Mouse (Mus musculus) lung, postnatal 4 days (tissue): ENCODE results near the gene Gxylt2.

Source experiments
- DNase-seq, 2 experiments: peaks; one replicate each; pipeline ENCODE4 v3.0.0; 2021

The Gxylt2 gene

DNA sequence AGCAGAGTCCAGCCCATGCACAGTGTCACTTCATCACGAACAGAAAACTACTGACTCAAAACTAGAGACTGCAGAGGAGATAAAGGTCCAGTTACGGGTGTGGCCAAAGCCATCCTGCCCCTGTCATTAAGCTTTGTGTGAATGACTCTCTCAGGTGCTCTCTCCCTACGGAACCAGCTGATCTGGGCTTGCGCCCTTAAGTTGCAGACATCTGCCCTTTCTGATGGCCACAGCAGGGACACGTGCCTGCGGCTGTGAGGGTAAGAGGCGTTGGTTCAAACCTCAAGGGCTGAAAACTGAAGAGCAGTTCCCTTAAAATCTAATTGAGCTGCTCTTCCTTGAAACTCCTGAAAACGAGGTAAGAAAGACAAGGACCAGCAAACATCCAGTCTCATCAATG lies 12.3 kb downstream of the Gxylt2 start:
- DNase-seq: no peak

DNA sequence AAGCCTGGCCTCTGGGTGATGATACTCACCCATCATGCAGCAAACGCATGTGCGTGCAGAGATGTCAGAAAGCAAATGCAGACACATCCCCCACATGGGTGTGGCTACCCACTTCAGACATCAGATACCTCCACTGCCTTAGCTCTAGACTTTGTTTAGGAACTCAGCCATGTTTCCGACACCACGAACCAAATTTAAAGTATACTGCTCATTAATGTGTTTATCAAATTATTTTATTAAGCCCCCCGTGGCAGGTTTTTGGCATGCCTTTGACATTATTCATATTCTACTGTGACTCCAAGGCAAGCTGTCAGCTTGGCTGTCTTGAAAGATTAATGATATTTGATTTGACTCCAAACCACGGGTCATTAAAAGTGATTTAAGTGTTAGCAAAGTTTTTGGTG lies 15.6 kb downstream of the Gxylt2 start:
- DNase-seq: no peak

DNA sequence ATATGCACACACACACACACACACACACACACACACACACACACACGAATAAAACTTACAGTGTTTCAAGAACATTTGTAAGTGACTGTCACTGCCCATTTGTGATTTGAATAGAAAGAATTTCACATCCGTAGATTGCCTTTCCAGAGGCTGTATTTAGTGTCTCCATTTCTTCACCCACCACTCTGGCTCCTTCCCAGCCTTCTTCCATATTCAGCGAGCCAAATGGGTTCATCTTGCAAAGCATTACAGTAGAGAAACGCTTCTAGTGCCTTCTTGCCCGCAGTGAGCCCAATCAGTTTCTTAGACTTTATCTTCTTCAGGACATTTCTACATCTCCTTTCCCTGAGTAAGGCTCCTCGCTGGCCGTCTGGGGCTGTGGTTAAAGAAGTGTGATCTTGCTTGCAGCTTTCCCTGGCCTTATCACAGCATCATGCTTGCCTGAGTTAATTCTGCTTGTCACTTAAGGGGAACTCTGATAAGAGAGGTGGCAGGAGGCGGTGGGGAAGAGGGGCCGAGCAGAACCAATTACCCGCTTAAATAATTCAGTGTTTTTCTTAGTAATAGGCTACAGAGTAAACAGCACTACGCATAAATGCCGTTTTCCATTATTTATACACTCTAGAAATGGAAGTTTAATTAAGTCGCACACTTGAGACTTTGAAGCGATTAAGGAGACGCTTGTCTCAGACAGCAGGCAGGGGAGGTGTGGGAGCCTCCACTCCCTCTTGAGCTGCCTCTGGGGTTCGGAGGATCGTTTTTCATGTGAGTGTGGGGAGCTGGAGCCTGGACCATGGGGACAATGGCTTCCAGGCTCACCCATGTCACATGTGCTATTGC lies 16.6 kb downstream of the Gxylt2 start:
- no peak for DNase-seq

DNA sequence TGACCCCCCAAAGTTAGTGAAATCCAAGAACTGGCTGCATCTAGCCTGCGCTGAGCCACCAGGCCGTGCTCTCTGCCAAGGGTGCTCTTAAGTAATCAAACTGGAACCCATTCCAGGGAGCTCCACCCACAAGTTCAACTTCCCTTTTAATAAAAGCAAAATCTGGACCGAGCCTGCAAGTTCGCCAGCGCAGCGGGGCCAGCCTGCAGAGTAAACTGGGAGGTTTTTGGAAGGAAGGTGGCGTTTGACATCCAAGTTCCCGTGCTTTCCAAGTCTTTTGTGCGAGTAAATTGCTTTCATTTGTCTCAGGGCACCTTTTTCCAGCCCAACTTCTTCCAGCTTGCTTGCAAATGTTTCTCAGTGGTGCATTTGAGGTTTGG lies 27.5 kb downstream of the Gxylt2 start:
- DNase-seq: peak; percentile 51 to 76

DNA sequence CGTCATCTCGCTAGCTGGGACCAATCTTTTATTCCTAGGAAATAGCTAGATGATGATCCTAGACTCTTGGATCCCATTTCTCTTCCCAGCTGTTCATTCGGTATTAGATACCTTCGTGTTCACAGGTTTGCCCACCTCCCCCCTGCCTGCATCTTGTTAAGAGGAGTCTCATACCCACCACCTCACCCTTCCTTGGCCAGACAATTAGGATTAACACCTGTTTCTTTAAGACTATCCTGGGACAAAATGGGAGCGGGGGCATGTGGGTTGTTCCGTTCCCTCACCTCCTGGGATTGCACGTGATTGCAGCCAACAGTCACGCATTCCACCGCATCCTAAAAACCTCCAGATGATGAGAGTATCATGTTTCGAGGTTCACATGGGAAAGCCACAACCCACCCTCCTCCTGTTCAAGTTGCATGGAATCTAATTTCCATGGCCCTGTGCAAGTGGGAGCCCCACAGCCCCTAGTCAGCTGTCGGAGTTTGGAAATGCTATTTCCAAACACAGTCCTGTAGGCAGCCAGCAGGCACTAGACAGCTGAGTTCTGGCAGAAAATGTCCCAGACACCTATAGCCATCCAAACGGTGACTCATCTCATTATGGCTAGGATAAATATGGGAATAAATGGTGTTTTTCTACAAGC lies 28.0 kb downstream of the Gxylt2 start:
- DNase-seq: peak; percentile 28 to 62

DNA sequence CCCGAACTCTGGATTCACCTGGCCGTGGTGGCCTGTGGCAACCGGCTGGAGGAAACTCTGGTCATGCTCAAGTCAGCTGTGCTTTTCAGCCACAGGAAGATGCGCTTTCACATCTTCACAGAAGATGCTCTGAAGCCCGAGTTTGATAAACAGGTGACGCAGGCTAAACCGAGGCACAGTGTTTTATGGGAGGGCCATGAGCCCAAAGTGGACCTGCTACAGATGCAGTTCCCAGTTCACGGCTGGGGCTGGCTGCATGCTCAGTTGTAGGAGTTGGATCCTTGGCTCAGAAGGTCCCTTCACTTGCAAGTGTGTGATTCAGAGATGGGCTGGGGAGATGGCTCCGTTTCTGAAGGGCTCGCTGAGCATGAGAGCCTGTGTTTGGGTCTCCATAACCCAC lies 28.7 kb downstream of the Gxylt2 start:
- no peak for DNase-seq

DNA sequence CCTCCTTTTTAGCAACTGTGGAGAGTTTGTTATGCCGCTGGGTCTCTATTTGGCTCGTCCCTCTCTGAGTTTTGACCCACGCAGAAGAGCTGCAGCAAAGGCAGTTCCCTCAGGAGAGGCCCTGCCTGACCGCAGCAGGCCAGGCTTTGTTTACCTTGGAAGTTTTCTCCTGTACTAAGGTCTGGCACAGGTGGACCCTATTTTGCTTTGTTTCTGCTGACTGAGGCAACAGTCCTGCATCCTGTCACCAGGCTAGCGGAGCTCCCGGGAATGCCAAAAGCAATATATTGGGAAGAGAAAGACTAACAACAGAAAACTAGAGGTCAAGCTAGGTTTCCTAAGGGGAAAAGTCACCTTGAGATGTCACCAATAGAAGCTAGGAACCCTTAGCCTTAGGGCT lies 29.8 kb downstream of the Gxylt2 start:
- DNase-seq: no peak

DNA sequence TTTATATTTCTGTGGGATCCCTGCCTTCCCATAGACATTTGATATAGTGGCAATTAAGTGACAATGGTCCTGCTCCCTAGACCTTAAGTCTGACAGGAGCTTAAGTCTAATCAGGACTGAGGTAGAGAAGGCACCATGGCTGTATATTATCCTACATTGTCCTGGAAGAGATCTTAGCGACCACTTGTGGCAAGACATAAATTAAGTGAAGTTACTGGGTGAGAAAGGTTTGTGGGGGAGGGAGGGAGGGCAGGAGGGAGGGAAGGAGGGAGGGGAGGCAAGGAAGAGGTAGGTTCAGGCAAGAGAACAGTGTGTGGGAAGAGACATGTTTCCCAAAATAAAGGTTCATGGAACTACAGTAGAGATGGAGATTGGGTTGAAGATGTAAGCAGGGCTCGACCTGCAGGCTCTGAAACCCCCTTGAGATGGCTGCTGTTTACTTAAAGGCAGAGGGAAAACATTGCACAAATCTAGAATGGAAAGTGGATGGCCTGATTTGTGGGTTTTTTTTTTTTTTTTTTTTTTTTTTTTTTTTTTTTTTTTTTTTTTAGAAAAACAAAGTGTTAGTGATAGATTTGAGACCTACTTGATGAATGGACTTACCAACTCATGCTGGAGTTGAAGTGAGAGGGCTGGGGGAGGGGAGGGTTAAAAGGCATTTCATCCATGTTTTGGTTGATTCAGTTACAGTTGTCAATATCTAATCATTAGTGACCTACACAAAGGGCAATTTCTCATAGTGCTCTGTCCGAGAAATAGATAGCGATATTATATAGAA lies 54.1 kb downstream of the Gxylt2 start:
- no peak for DNase-seq

DNA sequence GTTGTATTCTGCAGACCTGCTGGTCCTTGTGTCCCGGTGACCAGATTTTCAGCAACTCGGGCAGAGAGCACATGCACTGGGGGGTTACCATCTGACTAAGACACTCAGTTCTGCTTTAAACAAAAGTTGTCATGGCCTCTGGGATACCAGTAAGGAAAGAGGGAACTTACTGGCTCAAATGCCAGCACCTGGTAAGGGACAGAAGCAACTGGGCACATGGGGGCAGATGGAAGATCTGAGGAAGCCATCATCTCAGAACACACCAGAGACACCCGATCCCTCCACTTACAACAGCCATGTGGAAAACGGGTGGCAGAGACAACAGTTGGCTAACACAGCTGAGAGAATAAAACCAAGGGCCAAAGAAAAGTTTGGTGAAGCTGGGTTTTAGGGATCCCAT lies 63.2 kb downstream of the Gxylt2 start:
- DNase-seq: no peak

DNA sequence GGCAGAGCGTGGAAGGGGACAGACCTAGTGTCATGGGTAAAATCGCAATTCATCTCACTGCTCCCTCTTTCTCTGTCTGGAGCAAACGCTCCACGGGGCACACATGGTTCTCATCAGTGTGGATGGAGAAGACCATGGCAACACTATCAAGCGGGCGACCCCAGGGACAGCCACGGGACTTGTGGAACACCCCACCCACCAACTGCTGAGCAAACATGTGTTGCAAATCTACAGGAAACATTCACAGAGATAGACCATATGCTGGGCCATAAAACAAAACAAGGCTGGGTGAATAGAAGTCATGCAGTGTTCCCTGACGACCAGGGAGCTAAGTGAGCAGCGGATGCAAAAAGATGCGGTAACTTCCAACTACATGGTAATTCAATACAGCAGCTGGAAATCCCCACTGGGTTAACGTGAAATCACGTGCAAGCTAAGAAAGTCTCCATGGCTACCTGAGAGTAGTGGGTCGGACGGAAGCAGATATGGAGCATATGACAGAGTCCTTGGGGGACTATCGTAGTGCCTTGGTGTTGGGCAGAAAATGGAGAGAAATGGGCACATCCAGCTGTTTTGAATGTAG lies 71.5 kb downstream of the Gxylt2 start:
- no peak for DNase-seq

DNA sequence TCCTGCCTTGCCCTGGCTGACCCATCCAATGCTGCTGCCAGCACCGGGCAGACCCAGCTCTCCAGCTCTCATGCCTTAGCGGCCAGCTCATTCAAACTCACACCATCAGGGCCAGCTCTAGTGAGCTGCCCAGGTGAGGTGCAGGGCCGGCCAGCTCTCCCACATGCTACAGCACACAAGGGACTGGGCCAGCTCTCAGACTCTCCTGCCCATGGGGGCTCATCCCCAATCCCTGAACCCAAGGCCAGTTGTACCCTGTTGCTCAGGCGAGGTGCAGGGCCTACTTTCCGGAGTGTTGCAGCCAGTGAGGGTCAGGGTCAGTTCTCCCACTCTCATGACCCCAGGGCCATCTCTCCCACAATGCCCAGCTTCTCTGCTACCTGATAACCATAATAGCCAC lies 74.1 kb downstream of the Gxylt2 start:
- no peak for DNase-seq

DNA sequence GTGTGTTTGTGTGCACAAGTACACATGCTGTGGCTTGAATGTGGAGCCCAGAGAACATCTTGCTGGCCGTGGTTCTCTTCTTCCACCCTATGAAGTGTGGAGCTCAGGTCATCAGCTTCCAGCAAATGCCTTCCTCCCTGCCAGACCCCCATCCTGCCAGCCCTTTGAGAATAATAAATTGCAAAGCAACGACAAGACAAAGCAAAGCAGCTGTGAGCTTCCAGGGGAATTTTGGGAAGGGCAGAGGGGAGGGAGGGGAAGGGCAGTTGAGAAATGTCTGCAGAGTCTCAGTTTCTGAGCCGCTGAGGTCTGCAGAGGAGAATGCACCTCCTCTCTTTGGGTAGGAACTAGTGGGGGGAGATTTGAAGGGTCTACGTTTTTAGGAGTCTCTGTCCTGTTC lies 75.9 kb downstream of the Gxylt2 start:
- no peak for DNase-seq

DNA sequence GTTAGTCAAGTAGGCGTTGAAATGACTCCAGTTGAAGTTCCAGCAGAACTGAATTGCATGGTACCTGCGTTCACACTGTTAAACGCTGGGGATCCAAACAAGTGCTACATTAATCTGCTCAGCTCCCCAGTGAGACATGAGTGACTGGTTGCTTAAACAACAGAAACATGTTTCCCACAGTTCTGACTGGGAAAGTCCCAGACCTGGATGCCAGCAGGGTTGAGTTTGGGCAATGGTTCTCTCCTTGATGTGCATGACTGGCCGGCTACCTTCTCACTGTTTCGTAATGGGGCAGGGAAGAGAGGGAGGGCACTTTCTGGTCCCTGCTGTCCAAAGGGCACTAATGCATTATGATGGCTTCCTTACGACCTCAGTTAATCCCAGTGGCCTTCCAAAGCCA lies 77.1 kb downstream of the Gxylt2 start:
- DNase-seq: no peak

DNA sequence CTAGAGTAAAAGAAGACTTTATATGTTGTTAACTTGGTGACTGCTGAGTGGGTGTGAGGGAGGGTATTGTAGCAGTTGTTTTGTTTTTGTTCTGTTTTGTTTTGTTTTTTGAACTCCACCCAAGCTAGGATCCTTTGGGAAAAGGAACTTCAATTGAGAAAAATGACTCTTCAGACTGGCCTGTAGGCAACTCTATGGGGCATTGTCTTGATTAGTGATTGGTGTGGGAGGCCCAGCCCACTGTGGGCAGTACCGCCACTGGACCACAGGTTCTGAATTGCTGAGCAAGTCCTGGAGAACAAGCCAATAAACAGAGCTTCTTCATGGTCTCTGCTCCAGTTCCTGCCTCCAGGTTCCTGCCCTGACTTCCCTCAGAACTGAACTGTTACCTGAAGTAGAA lies 83.2 kb downstream of the Gxylt2 start:
- DNase-seq: no peak

DNA sequence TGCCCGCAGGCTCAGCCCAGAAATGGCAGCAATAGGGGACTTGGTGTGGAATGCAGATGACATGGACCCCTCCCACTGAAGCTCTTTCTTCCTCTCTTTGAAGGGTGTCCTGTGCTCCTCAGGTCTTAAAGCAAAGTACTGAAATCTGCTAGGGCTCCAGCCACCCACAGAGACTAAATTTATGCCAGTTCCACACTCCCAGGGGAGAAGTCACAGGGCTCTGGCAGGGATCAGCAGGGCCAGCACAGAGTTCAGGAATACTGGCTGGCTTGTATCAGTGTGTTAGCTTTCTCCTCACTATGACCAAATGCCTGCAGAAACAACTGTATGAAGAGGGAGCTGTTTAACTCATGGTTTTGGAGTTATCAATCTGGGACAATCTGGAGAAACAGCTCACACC lies 84.6 kb downstream of the Gxylt2 start:
- no peak for DNase-seq

DNA sequence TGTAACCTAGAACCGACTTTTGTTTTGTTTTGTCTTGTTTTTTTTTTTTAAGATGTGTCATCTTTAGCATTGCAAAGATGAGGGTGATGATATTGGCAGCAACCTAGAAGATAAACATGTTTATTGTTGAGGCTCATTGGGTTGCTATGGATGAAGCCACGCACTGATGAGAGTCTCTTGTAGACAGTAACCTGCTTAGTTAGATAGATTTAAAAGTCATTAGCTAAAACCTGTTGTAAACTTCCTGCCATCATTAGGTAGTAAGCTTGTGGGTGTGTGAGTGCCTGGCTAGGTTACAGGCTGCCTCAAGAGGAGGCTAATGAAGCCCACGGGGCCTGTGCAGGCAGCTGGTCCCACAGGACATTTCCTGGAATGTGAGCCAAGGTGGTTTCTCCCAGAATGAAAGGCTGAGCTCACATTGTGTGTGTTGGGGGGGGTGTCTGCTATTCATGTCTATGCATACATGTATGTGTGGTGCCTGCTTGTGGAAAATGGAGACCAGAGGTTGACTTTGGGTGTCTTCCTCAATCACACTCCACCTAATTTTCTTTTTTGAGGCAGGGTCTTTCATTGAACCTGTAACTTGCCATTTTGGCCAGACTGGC lies 87.6 kb downstream of the Gxylt2 start:
- no peak for DNase-seq

DNA sequence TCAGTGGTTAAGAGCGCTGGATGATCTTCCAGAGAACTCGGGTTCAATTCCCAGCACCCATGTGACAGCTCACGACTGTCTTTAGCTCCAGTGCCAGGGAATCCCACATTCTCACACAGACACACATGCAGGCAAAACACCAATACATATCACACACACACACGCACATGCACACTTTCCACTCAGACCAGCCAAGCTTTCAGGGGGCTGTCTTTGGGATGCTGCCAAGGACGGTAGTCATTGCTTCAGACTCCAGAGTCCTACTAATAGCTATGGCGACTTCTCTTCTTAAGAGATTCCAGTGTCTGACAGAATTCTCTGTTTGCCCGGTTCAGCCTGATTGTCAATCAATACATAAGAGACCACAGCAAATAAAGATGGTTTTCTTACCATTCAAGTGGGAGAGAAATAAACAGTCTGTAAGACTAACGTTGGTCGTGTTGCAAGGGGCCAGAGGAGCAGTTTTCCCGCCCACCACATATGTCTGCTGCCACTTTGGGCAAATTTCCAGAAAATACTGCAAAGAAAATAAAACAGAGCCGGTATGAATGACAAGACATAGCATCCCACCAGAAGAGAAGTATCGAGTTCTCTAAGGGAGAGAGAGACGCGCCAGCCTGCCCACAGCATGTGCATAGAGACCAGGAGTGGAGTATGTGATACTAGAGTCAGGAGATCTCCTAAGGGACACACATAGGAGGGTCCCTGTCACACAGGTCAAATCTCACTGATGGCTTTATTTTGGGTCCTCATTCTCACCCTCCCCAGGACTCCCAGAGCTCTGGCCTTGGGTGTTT lies 88.6 kb downstream of the Gxylt2 start:
- peak; percentile 14 to 36 for DNase-seq

DNA sequence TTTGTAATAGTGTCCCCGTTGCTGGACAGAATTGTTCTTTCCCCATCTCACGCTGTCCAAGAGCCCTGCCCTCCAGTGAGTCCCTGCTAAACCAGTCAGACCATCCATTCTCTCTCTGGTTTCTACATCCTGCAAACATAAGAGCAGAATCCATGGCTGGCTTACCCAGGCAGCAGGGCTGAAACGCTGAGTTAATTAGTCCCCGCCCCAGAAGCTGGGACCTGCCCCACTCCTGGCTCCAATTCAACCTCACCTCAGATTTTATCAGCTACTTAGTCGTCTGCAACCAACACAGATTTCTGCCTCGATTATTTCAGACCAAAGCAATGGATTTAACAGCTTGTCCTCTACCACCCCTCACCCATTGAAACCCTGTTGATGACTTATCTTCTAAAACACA lies 91.3 kb downstream of the Gxylt2 start:
- no peak for DNase-seq

DNA sequence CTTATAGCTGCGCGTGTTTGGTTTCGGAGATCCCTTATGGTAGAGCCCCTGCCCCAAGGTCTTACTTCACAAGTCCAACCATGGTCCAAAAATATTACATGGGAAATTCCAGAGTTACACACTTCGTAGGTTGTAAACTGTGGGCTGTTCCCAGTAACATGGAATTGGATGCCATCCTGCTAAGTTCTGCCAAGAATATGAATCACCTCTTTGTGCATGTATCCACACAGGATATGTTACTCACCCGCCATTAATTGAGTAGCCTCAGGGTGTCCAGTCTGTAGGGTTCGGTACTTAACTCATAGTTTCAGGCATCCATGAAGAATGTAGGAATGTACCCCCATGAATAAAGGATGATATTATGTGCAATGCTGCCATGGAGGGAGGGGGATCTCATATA lies 94.8 kb downstream of the Gxylt2 start:
- DNase-seq: no peak

DNA sequence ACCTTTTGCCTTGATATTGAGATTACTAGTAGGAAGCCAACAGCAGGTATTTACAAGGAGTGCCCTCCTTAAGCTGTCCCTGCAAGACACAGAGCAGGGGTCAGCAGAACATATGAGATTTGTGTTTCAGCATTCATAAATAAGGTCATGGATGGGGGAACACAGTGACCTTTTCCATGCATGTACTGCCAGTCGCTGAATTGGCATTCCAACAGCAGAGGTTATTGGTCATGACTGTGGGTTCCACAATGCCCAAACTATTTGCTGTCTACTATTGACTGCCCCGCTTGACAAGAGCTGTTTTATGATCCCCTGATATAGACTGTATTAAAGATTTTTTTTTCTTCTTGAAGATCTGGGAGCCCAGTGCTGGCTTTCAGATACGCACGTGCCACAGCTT lies 95.2 kb downstream of the Gxylt2 start:
- DNase-seq: no peak

DNA sequence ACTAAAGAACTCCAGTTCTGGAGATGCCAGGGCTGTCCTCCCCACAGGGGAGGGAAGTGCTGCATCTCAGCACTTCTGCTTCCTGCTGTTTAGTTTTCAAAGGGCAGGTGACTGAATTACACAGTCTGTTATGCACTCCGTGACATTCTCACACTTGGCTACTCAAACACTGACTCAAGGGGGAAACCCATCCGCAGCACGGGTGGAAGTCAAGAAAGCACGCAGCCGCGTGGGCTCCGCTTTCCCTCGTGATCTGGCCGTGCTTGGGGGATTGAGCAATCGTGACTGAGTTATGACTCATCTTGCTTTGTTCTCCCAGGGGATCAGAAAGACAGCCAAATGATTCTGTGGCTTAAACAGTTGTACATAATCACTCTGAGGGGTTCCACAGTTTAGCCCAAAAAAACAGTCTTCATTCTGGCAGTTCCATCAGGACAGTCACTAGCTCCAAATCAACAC lies 96.0 kb downstream of the Gxylt2 start:
- peak; percentile 31 to 36 for DNase-seq
